Mouse (Mus musculus) left cerebral cortex, adult 6 months (tissue): ENCODE measurements around the gene Mmp1b. TPM values are rescaled to one million over a fixed set of nuclear protein-coding genes. Genes with fewer than 3 reads are reported as not detected.

Experiments used
- long read RNA-seq, 2 experiments: library from polyadenylated mRNA; unstranded; transcript quantifications; one replicate each; pipeline ENCODE4 v2.0.0; 2019 to 2020
- polyA plus RNA-seq: library from polyadenylated mRNA; unstranded; fragments of <200 nt; fragmentation: Nextera tagmentation; gene quantifications from 2 replicates; pipeline ENCODE4 v1.2.3, GENCODE M21; 2021

Mmp1b gene
- polyA plus RNA-seq = not detected in 2 replicates
- long read RNA-seq, experiment 1 = 0 reads
- long read RNA-seq, experiment 2 = 0 reads

GRCm38 (mm10) chr9:7387947-7388346 is at the start of gene Mmp1b:
Gene Mmp1b, minus strand, starts transcription at chr9:7388047.

GRCm38 (mm10) chr9:7344107-7344506 is 43.7 kb downstream of the Mmp1b start, which contains the start of gene Mmp12:
Gene Mmp12, plus strand, starts transcription at chr9:7344381.

Other genes starting within 250 kb of the Mmp1b start
- 4.8 and 5.8 TPM in 2 replicates for gene Dync2h1, start 203.6 kb downstream of the Mmp1b start, polyA plus RNA-seq
- gene Dcun1d5, start 203.5 kb downstream of the Mmp1b start, polyA plus RNA-seq = 21.4 and 75.5 TPM in 2 replicates
- gene Mmp13, start 115.5 kb downstream of the Mmp1b start, polyA plus RNA-seq = not detected in 2 replicates
- gene Mmp12, start 43.7 kb downstream of the Mmp1b start, polyA plus RNA-seq = 0.13 TPM in 1 of 2 replicates, not detected in the other
- gene Mmp3, start 57.8 kb upstream of the Mmp1b start, polyA plus RNA-seq = not detected in 2 replicates
- gene Mmp10, start 114.3 kb upstream of the Mmp1b start, polyA plus RNA-seq = not detected in 2 replicates
- gene Mmp8, start 170.4 kb upstream of the Mmp1b start, polyA plus RNA-seq = not detected in 2 replicates
- not detected in 2 replicates for gene Mmp27, start 183.3 kb upstream of the Mmp1b start, polyA plus RNA-seq
- gene Mmp20, start 240.2 kb upstream of the Mmp1b start, polyA plus RNA-seq = not detected in 2 replicates